Mouse (Mus musculus) E14TG2a.4 (cell line): Measurements from ENCODE around the gene Dnah3.

Experiments used
- CTCF ChIP-seq: conservative IDR thresholded peaks from 2 replicates; pipeline ENCODE4 v1.5.1; 2014; ENCODE audit warnings: low read length
- POU5F1 ChIP-seq: IDR thresholded peaks from 2 replicates; pipeline ENCODE4 v1.6.1; 2014; ENCODE audit warnings: low read length, borderline replicate concordance

DNA sequence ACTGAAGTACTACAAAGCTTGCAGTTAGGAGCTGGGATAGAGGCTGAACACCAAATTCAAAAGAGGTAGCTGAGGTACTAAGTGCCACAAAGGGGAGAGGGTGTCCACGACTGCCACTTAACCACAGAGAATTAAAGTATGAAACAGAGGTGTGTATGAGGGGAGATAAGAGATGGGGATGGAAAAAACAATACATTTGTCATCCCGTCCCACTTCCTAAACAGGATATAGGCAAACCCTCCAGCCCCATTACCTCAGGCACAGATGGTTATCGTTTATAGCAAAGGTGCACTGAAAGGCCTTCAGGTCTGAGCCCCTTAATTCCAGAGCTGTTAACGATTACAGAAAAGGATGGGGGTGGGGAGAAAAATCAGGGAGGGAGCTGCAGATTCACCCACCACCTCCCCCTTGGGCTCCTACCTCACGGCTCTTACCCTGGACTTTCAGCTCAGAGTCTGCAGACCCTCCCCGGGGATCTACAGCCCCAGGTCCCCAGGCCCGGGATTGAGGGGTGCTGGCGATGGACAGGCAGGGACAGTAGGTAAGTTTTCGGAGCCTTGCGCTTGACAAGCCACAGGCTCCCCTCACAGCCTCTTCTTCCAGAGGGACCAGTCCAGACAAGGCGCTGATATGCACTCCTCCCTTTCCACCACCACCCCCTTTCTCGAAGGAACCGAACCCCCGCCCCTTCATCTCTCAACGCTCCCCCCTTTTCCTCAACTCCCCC lies 200.1 kb downstream of the Dnah3 start:
- TF ChIP-seq CTCF, result no peak
- TF ChIP-seq POU5F1, result no peak
